Mouse (Mus musculus): ENCODE results near the gene 2610528A11Rik. TPM values are rescaled to one million over a fixed set of nuclear protein-coding genes. Genes with fewer than 3 reads are reported as not detected.
A peak's percentile ranks its signal among the peaks of the same experiment; 100 is the strongest.

The 2610528A11Rik gene
- total and polyA plus RNA-seq, 3 experiments = 0.27 TPM; not detected in 2

GRCm38 (mm10) chr14:37135671-37136070, 21.8 kb upstream of the 2610528A11Rik start:
- TF ChIP-seq EP300 (IDR thresholded peaks at IDR 0.05; ENCODE audit: insufficient read depth, low read depth, low read length) (no peak), CTCF (IDR thresholded peaks at IDR 0.05) (no peak), POLR2A (IDR thresholded peaks at IDR 0.05; ENCODE audit: insufficient read depth, low read depth, low read length) (no peak)
- H3K27ac ChIP-seq = peak overlapping the region; percentile 87
- DNase-seq = no peak

GRCm38 (mm10) chr14:37135127-37135593, 21.3 kb upstream of the 2610528A11Rik start, which contains the start of gene Ghitm:
Gene Ghitm, minus strand, starts transcription at chr14:37135272.
- Histone ChIP-seq H3K36me3 (ENCODE audit: control insufficient read depth, insufficient read depth, low read length) (peaks cover 20% of the 10 kb centered on the region), H3K4me1 (ENCODE audit: control insufficient read depth, insufficient read depth, low read length) (peaks cover 2% of the 10 kb centered on the region; the same call in 1 of the 2 replicates), H3K4me3 (peak within 1 kb of the TSS; percentile 90), H3K79me2 (replicated peaks; ENCODE audit: control insufficient read depth, insufficient read depth, low read length) (no peaks in the 10 kb centered on the region), H3K9ac (ENCODE audit: low read depth, low read length) (peak within 1 kb of the TSS; percentile 92), H3K27ac (peak within 1 kb of the TSS; percentile 87), H3K27me3 (ENCODE audit: control insufficient read depth, insufficient read depth, low read length) (no peaks in the 10 kb centered on the region)
- intact Hi-C loops (cut with DNase I) = loop anchor here (10.0 kb wide), 1 partner anchor 210 kb away; no protein-coding TSS in a partner anchor
- under 1% methylated on average over 38 of the region's 38 CpGs for WGBS
- peak; percentile 96 to 97 for DNase-seq
- TF ChIP-seq CTCF (IDR thresholded peaks at IDR 0.05) = no peak
- TF ChIP-seq POLR2A (IDR thresholded peaks at IDR 0.05; ENCODE audit: insufficient read depth, low read depth, low read length) = peak; percentile 90
- 0 out of 2 replicates have a peak, but pooled peaks have one; percentile 51 for TF ChIP-seq EP300 (IDR thresholded peaks at IDR 0.05; ENCODE audit: insufficient read depth, low read depth, low read length)

More at GRCm38 (mm10) chr14:37135671-37136070, 21.8 kb upstream of the 2610528A11Rik start:
- H3K4me3 ChIP-seq = peak overlapping the region; percentile 90
- no peaks in the 10 kb centered on the region for H3K79me2 ChIP-seq (replicated peaks; ENCODE audit: control insufficient read depth, insufficient read depth, low read length)
- WGBS = 3% methylated on average over 10 of the region's 10 CpGs
- H3K36me3 ChIP-seq (ENCODE audit: control insufficient read depth, insufficient read depth, low read length) = peaks cover 18% of the 10 kb centered on the region
- peaks cover 2% of the 10 kb centered on the region; the same call in 1 of the 2 replicates for H3K4me1 ChIP-seq (ENCODE audit: control insufficient read depth, insufficient read depth, low read length)
- no peaks in the 10 kb centered on the region for H3K27me3 ChIP-seq (ENCODE audit: control insufficient read depth, insufficient read depth, low read length)
- H3K9ac ChIP-seq (ENCODE audit: low read depth, low read length) = peak overlapping the region; percentile 72
- intact Hi-C loops (cut with DNase I) = loop anchor here (10.0 kb wide), 1 partner anchor 211 kb away; no protein-coding TSS in a partner anchor

- WGBS = under 1% methylated on average over 40 of the region's 40 CpGs
- peaks cover 20% of the 10 kb centered on the region for H3K36me3 ChIP-seq (ENCODE audit: control insufficient read depth, insufficient read depth, low read length)
- H3K27me3 ChIP-seq (ENCODE audit: control insufficient read depth, insufficient read depth, low read length) = no peaks in the 10 kb centered on the region
- H3K9ac ChIP-seq (ENCODE audit: low read depth, low read length) = peak overlapping the region; percentile 92
- DNase-seq = no peak
- H3K4me3 ChIP-seq = peak overlapping the region; percentile 90
- no peaks in the 10 kb centered on the region for H3K79me2 ChIP-seq (replicated peaks; ENCODE audit: control insufficient read depth, insufficient read depth, low read length)
- intact Hi-C loops (cut with DNase I) = loop anchor here (5.0 to 10.0 kb wide), 3 partner anchors 167 to 272 kb away; partner anchors contain the start of gene Ccser2
- H3K4me1 ChIP-seq (ENCODE audit: control insufficient read depth, insufficient read depth, low read length) = peaks cover 2% of the 10 kb centered on the region; the same call in 1 of the 2 replicates
- peak overlapping the region; percentile 87 for H3K27ac ChIP-seq
- TF ChIP-seq POLR2A (IDR thresholded peaks at IDR 0.05; ENCODE audit: insufficient read depth, low read depth, low read length) (no peak), CTCF (IDR thresholded peaks at IDR 0.05) (no peak), EP300 (IDR thresholded peaks at IDR 0.05; ENCODE audit: insufficient read depth, low read depth, low read length) (no peak)
Observed at GRCm38 (mm10) chr14:37134304-37135126, 20.7 kb upstream of the 2610528A11Rik start.

GRCm38 (mm10) chr14:37127652-37128051, 13.8 kb upstream of the 2610528A11Rik start:
- 42% methylated on average over 4 of the region's 4 CpGs for WGBS
- intact Hi-C loops (cut with DNase I) = no loop called here
- Histone ChIP-seq H3K4me3 (no peak overlapping the region), H3K9ac (ENCODE audit: low read depth, low read length) (no peak overlapping the region), H3K4me1 (ENCODE audit: control insufficient read depth, insufficient read depth, low read length) (no peaks in the 10 kb centered on the region), H3K27me3 (ENCODE audit: control insufficient read depth, insufficient read depth, low read length) (no peaks in the 10 kb centered on the region), H3K79me2 (replicated peaks; ENCODE audit: control insufficient read depth, insufficient read depth, low read length) (no peaks in the 10 kb centered on the region), H3K27ac (no peak overlapping the region), H3K36me3 (ENCODE audit: control insufficient read depth, insufficient read depth, low read length) (peaks cover 17% of the 10 kb centered on the region)
- TF ChIP-seq EP300 (IDR thresholded peaks at IDR 0.05; ENCODE audit: insufficient read depth, low read depth, low read length) = no peak
- peak; percentile 81 for TF ChIP-seq CTCF (IDR thresholded peaks at IDR 0.05)
- no peak for DNase-seq

GRCm38 (mm10) chr14:37119233-37119632, 5.4 kb upstream of the 2610528A11Rik start:
- Histone ChIP-seq H3K36me3 (ENCODE audit: control insufficient read depth, insufficient read depth, low read length) (peaks cover 6% of the 10 kb centered on the region), H3K27me3 (ENCODE audit: control insufficient read depth, insufficient read depth, low read length) (no peaks in the 10 kb centered on the region), H3K4me1 (ENCODE audit: control insufficient read depth, insufficient read depth, low read length) (no peaks in the 10 kb centered on the region), H3K9ac (ENCODE audit: low read depth, low read length) (no peak overlapping the region), H3K27ac (no peak overlapping the region), H3K4me3 (no peak overlapping the region), H3K79me2 (replicated peaks; ENCODE audit: control insufficient read depth, insufficient read depth, low read length) (no peaks in the 10 kb centered on the region)
- intact Hi-C loops (cut with DNase I) = no loop called here
- DNase-seq = no peak
- WGBS = 97% methylated on average over 4 of the region's 4 CpGs
- TF ChIP-seq CTCF (IDR thresholded peaks at IDR 0.05) = no peak
- no peak for TF ChIP-seq POLR2A (IDR thresholded peaks at IDR 0.05; ENCODE audit: insufficient read depth, low read depth, low read length)

GRCm38 (mm10) chr14:37112931-37113330, 891 bp downstream of the 2610528A11Rik start:
- H3K79me2 ChIP-seq (replicated peaks; ENCODE audit: control insufficient read depth, insufficient read depth, low read length) = no peaks in the 10 kb centered on the region
- no peak overlapping the region for H3K27ac ChIP-seq
- H3K9ac ChIP-seq (ENCODE audit: low read depth, low read length) = no peak overlapping the region
- H3K4me1 ChIP-seq (ENCODE audit: control insufficient read depth, insufficient read depth, low read length) = no peaks in the 10 kb centered on the region
- H3K36me3 ChIP-seq (ENCODE audit: control insufficient read depth, insufficient read depth, low read length) = no peaks in the 10 kb centered on the region
- no peak for DNase-seq
- no peaks in the 10 kb centered on the region for H3K27me3 ChIP-seq (ENCODE audit: control insufficient read depth, insufficient read depth, low read length)
- intact Hi-C loops (cut with DNase I) = no loop called here
- TF ChIP-seq CTCF (IDR thresholded peaks at IDR 0.05) = no peak
- TF ChIP-seq EP300 (IDR thresholded peaks at IDR 0.05; ENCODE audit: insufficient read depth, low read depth, low read length) = no peak
- H3K4me3 ChIP-seq = no peak overlapping the region
- 63% methylated on average over 7 of the region's 7 CpGs for WGBS
